Mouse (Mus musculus) erythroblast, embryonic 14.5 days (primary cell): Measurements from ENCODE around the gene Tgfbr3. TPM values are rescaled to one million over a fixed set of nuclear protein-coding genes. Genes with fewer than 3 reads are reported as not detected.
"Not testable (repeated sequence)": the region's sequence is repeated elsewhere in the genome, so short reads cannot be mapped to it uniquely, and the experiment has no call there.

Experiments used
- H3K27me3 ChIP-seq: 2 replicates; pipeline ENCODE4 v1.6.1; 2012; ENCODE audit warnings: inconsistent platforms; ENCODE audit not compliant: control insufficient read depth
- H3K36me3 ChIP-seq: 2 replicates; pipeline ENCODE4 v1.6.1; 2012; ENCODE audit warnings: mild to moderate bottlenecking, inconsistent platforms; ENCODE audit not compliant: control insufficient read depth
- H3K4me1 ChIP-seq: 2 replicates; pipeline ENCODE4 v1.6.1; 2012; ENCODE audit warnings: inconsistent platforms; ENCODE audit not compliant: control insufficient read depth
- H3K4me3 ChIP-seq: replicated peaks from 2 replicates; pipeline ENCODE3; 2012; ENCODE audit warnings: moderate library complexity, mild to moderate bottlenecking, inconsistent platforms
- H3K9me3 ChIP-seq: 2 replicates; pipeline ENCODE4 v1.6.1; 2012; ENCODE audit warnings: low read length, inconsistent platforms, mixed read lengths; ENCODE audit not compliant: control insufficient read depth
- GATA1 ChIP-seq: IDR thresholded peaks from 2 replicates; pipeline ENCODE4 v1.6.1; 2012; ENCODE audit warnings: low read length, inconsistent platforms, mixed read lengths
- TAL1 ChIP-seq: IDR thresholded peaks from 3 replicates; pipeline ENCODE4 v1.6.1; 2012; ENCODE audit warnings: low read length, inconsistent platforms, mixed read lengths
- polyA plus RNA-seq: library from polyadenylated mRNA; stranded (reverse); fragments of >175 nt; gene quantifications from 2 replicates; pipeline ENCODE4 v1.2.3, GENCODE M21; 2012

The Tgfbr3 gene
- polyA plus RNA-seq, 1 experiment: 0.03 TPM

- Histone ChIP-seq H3K4me1 (peaks cover 33% of the 10 kb centered on the region), H3K4me3 (no peak overlapping the region), H3K9me3 (0 out of 2 replicates have a peak, but pooled peaks cover 2% of the 10 kb centered on the region), H3K36me3 (peaks cover 2% of the 10 kb centered on the region; the same call in 1 of the 2 replicates), H3K27me3 (no peaks in the 10 kb centered on the region)
- TF ChIP-seq TAL1: no peak
- no peak for TF ChIP-seq GATA1
Measured at GRCm38 (mm10) chr5:107251751-107252305, 37.6 kb downstream of the Tgfbr3 start.

- TF ChIP-seq GATA1 (no peak), TAL1 (no peak)
- Histone ChIP-seq H3K4me3 (no peak overlapping the region), H3K27me3 (no peaks in the 10 kb centered on the region)
Measured at GRCm38 (mm10) chr5:107250548-107251272, 38.7 kb downstream of the Tgfbr3 start.

GRCm38 (mm10) chr5:107248732-107249131, 40.7 kb downstream of the Tgfbr3 start:
- TF ChIP-seq TAL1 (no peak), GATA1 (no peak)
- Histone ChIP-seq H3K27me3 (no peaks in the 10 kb centered on the region), H3K36me3 (no peaks in the 10 kb centered on the region; the same call in none of the 2 replicates), H3K4me3 (no peak overlapping the region), H3K9me3 (0 out of 2 replicates have a peak, but pooled peaks cover 2% of the 10 kb centered on the region), H3K4me1 (peaks cover 42% of the 10 kb centered on the region)

More at GRCm38 (mm10) chr5:107250548-107251272, 38.7 kb downstream of the Tgfbr3 start:
- peaks cover 33% of the 10 kb centered on the region for H3K4me1 ChIP-seq
- 0 out of 2 replicates have a peak, but pooled peaks cover 4% of the 10 kb centered on the region for H3K9me3 ChIP-seq
- H3K36me3 ChIP-seq: peaks cover 2% of the 10 kb centered on the region

- not testable (repeated sequence) for H3K27me3 ChIP-seq, H3K36me3 ChIP-seq, H3K4me3 ChIP-seq, H3K9me3 ChIP-seq
- H3K4me1 ChIP-seq: peaks cover 43% of the 10 kb centered on the region
Measured at GRCm38 (mm10) chr5:107248302-107248701, 41.1 kb downstream of the Tgfbr3 start.

- 0 out of 2 replicates have a peak, but pooled peaks cover 2% of the 10 kb centered on the region for H3K9me3 ChIP-seq
- peaks cover 43% of the 10 kb centered on the region for H3K4me1 ChIP-seq
- H3K4me3 ChIP-seq: no peak overlapping the region
- no peak for TF ChIP-seq TAL1
- no peak for TF ChIP-seq GATA1
- H3K36me3 ChIP-seq: no peaks in the 10 kb centered on the region; the same call in none of the 2 replicates
- H3K27me3 ChIP-seq: no peaks in the 10 kb centered on the region
Measured at GRCm38 (mm10) chr5:107247786-107248185, 41.6 kb downstream of the Tgfbr3 start.

GRCm38 (mm10) chr5:107243445-107243844, 46.0 kb downstream of the Tgfbr3 start:
- no peaks in the 10 kb centered on the region for H3K27me3 ChIP-seq
- no peak overlapping the region for H3K4me3 ChIP-seq
- TF ChIP-seq GATA1 (no peak), TAL1 (no peak)
- peaks cover 3% of the 10 kb centered on the region for H3K36me3 ChIP-seq
- H3K4me1 ChIP-seq: peaks cover 38% of the 10 kb centered on the region
- 0 out of 2 replicates have a peak, but pooled peaks cover 2% of the 10 kb centered on the region for H3K9me3 ChIP-seq

GRCm38 (mm10) chr5:107242993-107243392, 46.4 kb downstream of the Tgfbr3 start:
- Histone ChIP-seq H3K27me3 (no peaks in the 10 kb centered on the region), H3K9me3 (0 out of 2 replicates have a peak, but pooled peaks cover 2% of the 10 kb centered on the region), H3K4me3 (no peak overlapping the region), H3K36me3 (peaks cover 3% of the 10 kb centered on the region), H3K4me1 (peaks cover 42% of the 10 kb centered on the region)
- TF ChIP-seq TAL1 (no peak), GATA1 (no peak)

GRCm38 (mm10) chr5:107240276-107240675, 49.2 kb downstream of the Tgfbr3 start:
- H3K9me3 ChIP-seq: no peaks in the 10 kb centered on the region
- H3K36me3 ChIP-seq: peaks cover 3% of the 10 kb centered on the region; the same call in 1 of the 2 replicates
- no peak overlapping the region for H3K4me3 ChIP-seq
- no peaks in the 10 kb centered on the region for H3K27me3 ChIP-seq
- no peak for TF ChIP-seq TAL1
- peaks cover 69% of the 10 kb centered on the region for H3K4me1 ChIP-seq

GRCm38 (mm10) chr5:107237971-107238426, 51.4 kb downstream of the Tgfbr3 start:
- Histone ChIP-seq H3K4me1 (peaks cover 76% of the 10 kb centered on the region), H3K27me3 (no peaks in the 10 kb centered on the region), H3K36me3 (peaks cover 3% of the 10 kb centered on the region; the same call in 1 of the 2 replicates), H3K9me3 (no peaks in the 10 kb centered on the region), H3K4me3 (no peak overlapping the region)
- TF ChIP-seq TAL1: no peak
- no peak for TF ChIP-seq GATA1
